19 mouse cellular contexts compared by ENCODE assay signal in the genomic region with DNA sequence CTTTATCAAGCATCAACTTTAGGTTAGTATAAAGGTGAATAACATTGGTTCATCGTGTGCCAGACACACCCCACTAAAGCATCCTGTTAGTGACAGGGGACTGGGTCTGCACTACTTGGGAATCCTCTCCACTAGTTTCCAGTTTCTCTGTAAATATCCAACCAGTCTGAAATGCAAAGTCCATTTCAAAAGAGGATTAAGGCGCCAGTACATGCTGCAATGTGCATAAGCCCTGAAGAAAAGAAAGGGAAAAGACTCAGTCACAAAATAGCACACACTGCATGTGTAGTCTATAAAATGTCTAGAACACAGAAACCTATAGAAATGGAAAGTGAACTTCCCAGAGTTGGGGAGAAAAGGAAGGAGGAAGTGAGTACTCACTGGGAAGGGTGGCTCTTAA.
A peak's percentile ranks its signal among the peaks of the same experiment; 100 is the strongest.
DNase-seq lines count a peak whose midpoint lies in the region; ATAC-seq and TF ChIP-seq lines count a peak whose summit lies in the region.
"Had no signal": no experiment of that assay in that cellular context is flagged by ENCODE, and none has a peak within 500 bp of the region (broad histone marks: within the 10 kb centered on the region; RNA-seq: fewer than 3 reads in every experiment).

No protein-coding gene starts in this region.

- peaks cover 33% of the 10 kb centered on the region for H3K4me1 ChIP-seq in heart, embryonic 11.5 days (ENCODE audit: control insufficient read depth, insufficient read depth, low read length)
- peaks cover 25% of the 10 kb centered on the region for H3K4me1 ChIP-seq in kidney, embryonic 15.5 days
- peaks cover 4% of the 10 kb centered on the region for H3K4me1 ChIP-seq in stomach, postnatal 0 days (replicated peaks; ENCODE audit: control insufficient read depth, insufficient read depth)

- H3K36me3 ChIP-seq in heart, embryonic 11.5 days (ENCODE audit: control insufficient read depth, insufficient read depth, low read length): no peaks in the 10 kb centered on the region
- peaks cover 3% of the 10 kb centered on the region; the same call in 1 of the 2 replicates for H3K36me3 ChIP-seq in kidney, embryonic 15.5 days
- H3K36me3 ChIP-seq in stomach, postnatal 0 days (ENCODE audit: control insufficient read depth, insufficient read depth, low read length): no peaks in the 10 kb centered on the region
- H3K36me3 ChIP-seq: heart, embryonic 10.5 days; heart, embryonic 15.5 days; hindbrain, embryonic 13.5 days had no signal

- TF ChIP-seq EP300 in stomach, postnatal 0 days (optimal IDR thresholded peaks at IDR 0.05): no peak

- H3K9me3 ChIP-seq in heart, embryonic 11.5 days (replicated peaks; ENCODE audit: control insufficient read depth, low read length): no peaks in the 10 kb centered on the region
- H3K9me3 ChIP-seq in kidney, embryonic 15.5 days (replicated peaks): no peaks in the 10 kb centered on the region
- H3K9me3 ChIP-seq in stomach, postnatal 0 days (ENCODE audit: control insufficient read depth, low read length): no peaks in the 10 kb centered on the region
- H3K9me3 ChIP-seq: forebrain, embryonic 13.5 days; heart, embryonic 10.5 days; heart, embryonic 15.5 days; hindbrain, embryonic 13.5 days had no signal

- H3K9ac ChIP-seq in heart, embryonic 11.5 days (ENCODE audit: low read depth, low read length): no peak overlapping the region
- no peak overlapping the region for H3K9ac ChIP-seq in kidney, embryonic 15.5 days
- H3K9ac ChIP-seq in stomach, postnatal 0 days (ENCODE audit: low read length): no peak overlapping the region
- H3K9ac ChIP-seq: forebrain, embryonic 13.5 days; forebrain, postnatal 0 days; heart, embryonic 15.5 days; hindbrain, embryonic 13.5 days had no signal

- H3K4me3 ChIP-seq in heart, embryonic 11.5 days (ENCODE audit: low read depth, low read length): no peak overlapping the region
- no peak overlapping the region for H3K4me3 ChIP-seq in kidney, embryonic 15.5 days (replicated peaks)
- no peak overlapping the region for H3K4me3 ChIP-seq in stomach, postnatal 0 days (ENCODE audit: low read depth, low read length)
- H3K4me3 ChIP-seq: forebrain, embryonic 13.5 days; heart, embryonic 10.5 days; heart, embryonic 15.5 days; hindbrain, embryonic 13.5 days had no signal

- H3K27me3 ChIP-seq in heart, embryonic 11.5 days (ENCODE audit: control insufficient read depth, insufficient read depth, low read length): no peaks in the 10 kb centered on the region
- H3K27me3 ChIP-seq in kidney, embryonic 15.5 days: no peaks in the 10 kb centered on the region
- no peaks in the 10 kb centered on the region for H3K27me3 ChIP-seq in stomach, postnatal 0 days (ENCODE audit: control insufficient read depth, insufficient read depth, low read length)
- H3K27me3 ChIP-seq: forebrain, embryonic 13.5 days; heart, embryonic 15.5 days; hindbrain, embryonic 13.5 days had no signal

- WGBS in heart, embryonic 11.5 days (ENCODE audit: insufficient replicate concordance): 81% methylated on average over 2 of the region's 2 CpGs
- 85% methylated on average over 2 of the region's 2 CpGs for WGBS in kidney, embryonic 15.5 days
- 62% methylated on average over 2 of the region's 2 CpGs for WGBS in stomach, postnatal 0 days

- H3K27ac ChIP-seq in heart, embryonic 11.5 days (ENCODE audit: low read depth, low read length): no peak overlapping the region
- 0 out of 2 replicates have a peak overlapping the region, but pooled peaks have one; percentile 27 for H3K27ac ChIP-seq in kidney, embryonic 15.5 days
- H3K27ac ChIP-seq in stomach, postnatal 0 days (replicated peaks): peak overlapping the region; percentile 0; the same call in 1 of the 2 replicates
- H3K27ac ChIP-seq: forebrain, embryonic 13.5 days; heart, embryonic 10.5 days; heart, embryonic 15.5 days; hindbrain, embryonic 13.5 days had no signal

- ATAC-seq in heart, embryonic 11.5 days (replicated peaks; ENCODE audit: insufficient number of reproducible peaks, low FRiP score, low TSS enrichment): no peak
- ATAC-seq in kidney, embryonic 15.5 days (replicated peaks; ENCODE audit: low FRiP score): no peak
- peak; percentile 33; the same call in 1 of the 2 replicates for ATAC-seq in granulocyte monocyte progenitor cell, adult 5-6 weeks (replicated peaks; ENCODE audit: poor library complexity, severe bottlenecking)
- ATAC-seq in stomach, postnatal 0 days (ENCODE audit: low FRiP score, low TSS enrichment): no peak
- ATAC-seq: forebrain, embryonic 13.5 days; forebrain, postnatal 0 days had no signal

- H3K4me2 ChIP-seq in heart, embryonic 11.5 days: no peak overlapping the region
- no peak overlapping the region for H3K4me2 ChIP-seq in kidney, embryonic 15.5 days
- no peak overlapping the region for H3K4me2 ChIP-seq in stomach, postnatal 0 days (replicated peaks; ENCODE audit: low read depth)
- H3K4me2 ChIP-seq: forebrain, embryonic 13.5 days; heart, embryonic 15.5 days; hindbrain, embryonic 13.5 days had no signal

- peak; percentile 52 for DNase-seq in heart, adult 11 months
- no peak for DNase-seq in kidney, adult 11 months
- no peak for DNase-seq in stomach, postnatal 0 days (ENCODE audit: low spot score)
- no peak for DNase-seq in cerebellum, postnatal 25 days
- DNase-seq: adrenal gland, postnatal 10 days; cerebellum, adult 11 months; cerebellum, adult 8-10 months; cerebellum, postnatal 14 days; forebrain, postnatal 0 days; gastrocnemius, postnatal 14 days; heart, adult 18-20 months; heart, postnatal 14 days had no signal

- TF ChIP-seq CTCF in stomach, postnatal 0 days (IDR thresholded peaks at IDR 0.05; ENCODE audit: low read depth): no peak
